Mouse (Mus musculus) ES-Bruce4 (cell line): ENCODE measurements around the gene Polr3gl. TPM values are rescaled to one million over a fixed set of nuclear protein-coding genes. Genes with fewer than 3 reads are reported as not detected.

Experiments used
- H3K27ac ChIP-seq: 2 replicates; pipeline ENCODE4 v1.5.1; 2012; ENCODE audit warnings: low read length, inconsistent platforms; ENCODE audit not compliant: insufficient read depth
- H3K27me3 ChIP-seq: 2 replicates; pipeline ENCODE4 v1.6.1; 2012; ENCODE audit warnings: mild to moderate bottlenecking, low read length, inconsistent platforms; ENCODE audit not compliant: control insufficient read depth, poor library complexity, insufficient read depth, severe bottlenecking
- H3K36me3 ChIP-seq: 2 replicates; pipeline ENCODE4 v1.6.1; 2012; ENCODE audit warnings: inconsistent platforms, mild to moderate bottlenecking, low read length, moderate library complexity; ENCODE audit not compliant: control insufficient read depth, poor library complexity, insufficient read depth, severe bottlenecking
- H3K4me1 ChIP-seq: one replicate; pipeline ENCODE4 v1.8.1; 2011; ENCODE audit warnings: low read length; ENCODE audit not compliant: control insufficient read depth, insufficient read depth
- H3K4me3 ChIP-seq: 2 replicates; pipeline ENCODE4 v1.5.1; 2011; ENCODE audit warnings: low read depth, mild to moderate bottlenecking, low read length
- H3K9ac ChIP-seq: 2 replicates; pipeline ENCODE4 v1.6.1; 2012; ENCODE audit warnings: low read depth, mild to moderate bottlenecking, inconsistent platforms; ENCODE audit not compliant: poor library complexity, severe bottlenecking
- H3K9me3 ChIP-seq: replicated peaks from 2 replicates; pipeline ENCODE4 v1.6.1; 2012; ENCODE audit warnings: mild to moderate bottlenecking, low read length, inconsistent platforms; ENCODE audit not compliant: control insufficient read depth, poor library complexity, insufficient read depth, severe bottlenecking
- CTCF ChIP-seq: IDR thresholded peaks from one replicate; pipeline ENCODE4 v1.8.1; 2011; ENCODE audit warnings: low read depth, low read length
- EP300 ChIP-seq: IDR thresholded peaks from 2 replicates; pipeline ENCODE4 v1.6.1; 2011; ENCODE audit warnings: low read depth, low read length; ENCODE audit not compliant: insufficient read depth
- POLR2A ChIP-seq: IDR thresholded peaks from one replicate; pipeline ENCODE4 v1.8.1; 2011; ENCODE audit warnings: low read length; ENCODE audit not compliant: insufficient read depth
- polyA plus RNA-seq: library from polyadenylated mRNA; stranded (reverse); fragments of >200 nt; gene quantifications from 2 replicates; pipeline ENCODE4 v1.2.4, GENCODE M21; 2011; ENCODE audit warnings: low read depth; ENCODE audit not compliant: missing spikeins, insufficient read depth, insufficient read length

Polr3gl gene
- polyA plus RNA-seq, 1 experiment = 16.2 TPM

- Histone ChIP-seq H3K4me3 (peak overlapping the region; percentile 92), H3K4me1 (no peaks in the 10 kb centered on the region), H3K27me3 (no peaks in the 10 kb centered on the region), H3K27ac (peak overlapping the region; percentile 92), H3K9me3 (no peaks in the 10 kb centered on the region), H3K9ac (peak overlapping the region; percentile 80), H3K36me3 (peaks cover 32% of the 10 kb centered on the region)
- TF ChIP-seq EP300 = no peak
- no peak for TF ChIP-seq CTCF
- no peak for TF ChIP-seq POLR2A
These were observed 37.0 kb downstream of the Polr3gl start for GRCm38 (mm10) chr3:96556651-96557635.

GRCm38 (mm10) chr3:96555999-96556614 is 37.9 kb downstream of the Polr3gl start:
- H3K9ac ChIP-seq = no peak overlapping the region
- H3K9me3 ChIP-seq = no peaks in the 10 kb centered on the region
- H3K27ac ChIP-seq = no peak overlapping the region
- no peaks in the 10 kb centered on the region for H3K4me1 ChIP-seq
- peaks cover 30% of the 10 kb centered on the region for H3K36me3 ChIP-seq
- H3K27me3 ChIP-seq = no peaks in the 10 kb centered on the region
- H3K4me3 ChIP-seq = no peak overlapping the region
- TF ChIP-seq POLR2A (no peak), EP300 (no peak), CTCF (no peak)

GRCm38 (mm10) chr3:96555041-96555596 is 38.9 kb downstream of the Polr3gl start:
- no peaks in the 10 kb centered on the region for H3K27me3 ChIP-seq
- no peak overlapping the region for H3K9ac ChIP-seq
- H3K9me3 ChIP-seq = no peaks in the 10 kb centered on the region
- peaks cover 20% of the 10 kb centered on the region for H3K36me3 ChIP-seq
- TF ChIP-seq POLR2A = no peak
- no peak for TF ChIP-seq CTCF
- no peak for TF ChIP-seq EP300
- peaks cover 1% of the 10 kb centered on the region for H3K4me1 ChIP-seq
- H3K27ac ChIP-seq = no peak overlapping the region
- H3K4me3 ChIP-seq = no peak overlapping the region

GRCm38 (mm10) chr3:96554251-96554650 is 39.7 kb downstream of the Polr3gl start:
- no peak overlapping the region for H3K4me3 ChIP-seq
- no peak overlapping the region for H3K27ac ChIP-seq
- peaks cover 11% of the 10 kb centered on the region for H3K36me3 ChIP-seq
- H3K27me3 ChIP-seq = no peaks in the 10 kb centered on the region
- H3K9ac ChIP-seq = no peak overlapping the region
- TF ChIP-seq POLR2A (no peak), EP300 (no peak), CTCF (no peak)
- H3K9me3 ChIP-seq = no peaks in the 10 kb centered on the region
- peaks cover 1% of the 10 kb centered on the region for H3K4me1 ChIP-seq

- no peak overlapping the region for H3K9ac ChIP-seq
- H3K27me3 ChIP-seq = no peaks in the 10 kb centered on the region
- H3K27ac ChIP-seq = no peak overlapping the region
- no peaks in the 10 kb centered on the region for H3K9me3 ChIP-seq
- peaks cover 5% of the 10 kb centered on the region for H3K36me3 ChIP-seq
- H3K4me1 ChIP-seq = peaks cover 1% of the 10 kb centered on the region
- TF ChIP-seq CTCF (no peak), EP300 (no peak), POLR2A (no peak)
- no peak overlapping the region for H3K4me3 ChIP-seq
These were observed 40.4 kb downstream of the Polr3gl start for GRCm38 (mm10) chr3:96553601-96554000.
